Mouse (Mus musculus): ENCODE measurements at regions not wholly inside any gene's neighbourhood (a gene's known extent, or its start where the extent isn't known, plus 50 kb on each side); places are given as distances from the start of the nearest gene placed in this dataset.
A peak's percentile ranks its signal among the peaks of the same experiment; 100 is the strongest.

GRCm38 (mm10) chr3:133877310-133877709, 332.4 kb upstream of the Tet2 start:
- Histone ChIP-seq H3K4me3 (no peak overlapping the region), H3K4me2 (peak overlapping the region; percentile 54; the same call in 1 of the 2 replicates), H3K36me3 (no peaks in the 10 kb centered on the region), H3K4me1 (replicated peaks) (peaks cover 12% of the 10 kb centered on the region), H3K9ac (no peak overlapping the region), H3K27me3 (no peaks in the 10 kb centered on the region), H3K27ac (no peak overlapping the region), H3K9me3 (replicated peaks) (no peaks in the 10 kb centered on the region)
- 46% methylated on average over 5 of the region's 5 CpGs for WGBS
- no peak for ATAC-seq (replicated peaks; ENCODE audit: insufficient number of reproducible peaks, insufficient read depth, low FRiP score, low read depth)

GRCm38 (mm10) chr3:133880626-133881025, 335.7 kb upstream of the Tet2 start:
- ATAC-seq (replicated peaks; ENCODE audit: insufficient number of reproducible peaks, insufficient read depth, low FRiP score, low read depth): no peak
- Histone ChIP-seq H3K4me3 (no peak overlapping the region), H3K4me1 (replicated peaks) (peaks cover 12% of the 10 kb centered on the region), H3K27me3 (no peaks in the 10 kb centered on the region), H3K27ac (no peak overlapping the region), H3K4me2 (no peak overlapping the region), H3K9ac (no peak overlapping the region), H3K36me3 (no peaks in the 10 kb centered on the region), H3K9me3 (replicated peaks) (no peaks in the 10 kb centered on the region)
- 10% methylated on average over 1 of the region's 1 CpGs for WGBS

- Histone ChIP-seq H3K4me3 (no peak overlapping the region), H3K9me3 (replicated peaks) (no peaks in the 10 kb centered on the region), H3K4me1 (replicated peaks) (no peaks in the 10 kb centered on the region), H3K27ac (no peak overlapping the region), H3K36me3 (no peaks in the 10 kb centered on the region), H3K27me3 (no peaks in the 10 kb centered on the region), H3K9ac (no peak overlapping the region), H3K4me2 (no peak overlapping the region)
- no peak for ATAC-seq (replicated peaks; ENCODE audit: insufficient number of reproducible peaks, insufficient read depth, low FRiP score, low read depth)
- WGBS: 57% methylated on average over 3 of the region's 3 CpGs
Measured at GRCm38 (mm10) chr3:133901931-133902330, 334.4 kb upstream of the Cxxc4 start.

GRCm38 (mm10) chr3:133922200-133922599, 314.1 kb upstream of the Cxxc4 start:
- Histone ChIP-seq H3K4me2 (no peak overlapping the region), H3K27me3 (no peaks in the 10 kb centered on the region), H3K4me3 (no peak overlapping the region), H3K9ac (no peak overlapping the region), H3K27ac (no peak overlapping the region), H3K4me1 (replicated peaks) (no peaks in the 10 kb centered on the region), H3K36me3 (no peaks in the 10 kb centered on the region), H3K9me3 (replicated peaks) (no peaks in the 10 kb centered on the region)
- no peak for ATAC-seq (replicated peaks; ENCODE audit: insufficient number of reproducible peaks, insufficient read depth, low FRiP score, low read depth)

GRCm38 (mm10) chr3:133965322-133965721, 271.0 kb upstream of the Cxxc4 start:
- Histone ChIP-seq H3K4me2 (no peak overlapping the region), H3K9ac (no peak overlapping the region), H3K4me3 (no peak overlapping the region), H3K9me3 (replicated peaks) (no peaks in the 10 kb centered on the region), H3K27ac (no peak overlapping the region), H3K36me3 (no peaks in the 10 kb centered on the region), H3K27me3 (no peaks in the 10 kb centered on the region), H3K4me1 (replicated peaks) (no peaks in the 10 kb centered on the region)
- WGBS: 75% methylated on average over 2 of the region's 2 CpGs
- ATAC-seq (replicated peaks; ENCODE audit: insufficient number of reproducible peaks, insufficient read depth, low FRiP score, low read depth): no peak

- no peaks in the 10 kb centered on the region for H3K9me3 ChIP-seq (replicated peaks)
- no peak overlapping the region for H3K9ac ChIP-seq
- WGBS: 77% methylated on average over 6 of the region's 6 CpGs
- no peak overlapping the region for H3K4me2 ChIP-seq
- H3K36me3 ChIP-seq: no peaks in the 10 kb centered on the region
- H3K4me1 ChIP-seq (replicated peaks): no peaks in the 10 kb centered on the region
- ATAC-seq (replicated peaks; ENCODE audit: insufficient number of reproducible peaks, insufficient read depth, low FRiP score, low read depth): no peak
- H3K27me3 ChIP-seq: no peaks in the 10 kb centered on the region
- no peak overlapping the region for H3K4me3 ChIP-seq
- no peak overlapping the region for H3K27ac ChIP-seq
Measured at GRCm38 (mm10) chr3:133968176-133968575, 268.1 kb upstream of the Cxxc4 start.

GRCm38 (mm10) chr3:133972774-133973173, 263.5 kb upstream of the Cxxc4 start:
- Histone ChIP-seq H3K27ac (no peak overlapping the region), H3K9ac (no peak overlapping the region), H3K36me3 (no peaks in the 10 kb centered on the region), H3K4me2 (no peak overlapping the region), H3K4me3 (no peak overlapping the region), H3K9me3 (replicated peaks) (no peaks in the 10 kb centered on the region), H3K4me1 (replicated peaks) (no peaks in the 10 kb centered on the region), H3K27me3 (no peaks in the 10 kb centered on the region)
- WGBS: 68% methylated on average over 2 of the region's 2 CpGs
- no peak for ATAC-seq (replicated peaks; ENCODE audit: insufficient number of reproducible peaks, insufficient read depth, low FRiP score, low read depth)

- Histone ChIP-seq H3K9ac (no peak overlapping the region), H3K27ac (no peak overlapping the region), H3K4me1 (replicated peaks) (no peaks in the 10 kb centered on the region), H3K27me3 (no peaks in the 10 kb centered on the region), H3K4me2 (no peak overlapping the region), H3K36me3 (no peaks in the 10 kb centered on the region), H3K4me3 (no peak overlapping the region), H3K9me3 (replicated peaks) (no peaks in the 10 kb centered on the region)
- 64% methylated on average over 2 of the region's 2 CpGs for WGBS
- no peak for ATAC-seq (replicated peaks; ENCODE audit: insufficient number of reproducible peaks, insufficient read depth, low FRiP score, low read depth)
Measured at GRCm38 (mm10) chr3:133987681-133988080, 248.6 kb upstream of the Cxxc4 start.

GRCm38 (mm10) chr3:133993971-133994370, 242.3 kb upstream of the Cxxc4 start:
- 61% methylated on average over 2 of the region's 2 CpGs for WGBS
- H3K36me3 ChIP-seq: no peaks in the 10 kb centered on the region
- ATAC-seq (replicated peaks; ENCODE audit: insufficient number of reproducible peaks, insufficient read depth, low FRiP score, low read depth): no peak
- no peaks in the 10 kb centered on the region for H3K27me3 ChIP-seq
- H3K4me2 ChIP-seq: no peak overlapping the region
- H3K4me1 ChIP-seq (replicated peaks): no peaks in the 10 kb centered on the region
- no peaks in the 10 kb centered on the region for H3K9me3 ChIP-seq (replicated peaks)
- no peak overlapping the region for H3K9ac ChIP-seq
- H3K4me3 ChIP-seq: no peak overlapping the region
- H3K27ac ChIP-seq: no peak overlapping the region

- no peaks in the 10 kb centered on the region for H3K9me3 ChIP-seq (replicated peaks)
- H3K4me2 ChIP-seq: no peak overlapping the region
- 76% methylated on average over 8 of the region's 8 CpGs for WGBS
- ATAC-seq (replicated peaks; ENCODE audit: insufficient number of reproducible peaks, insufficient read depth, low FRiP score, low read depth): no peak
- H3K27ac ChIP-seq: no peak overlapping the region
- no peak overlapping the region for H3K9ac ChIP-seq
- no peak overlapping the region for H3K4me3 ChIP-seq
- H3K4me1 ChIP-seq (replicated peaks): no peaks in the 10 kb centered on the region
- H3K36me3 ChIP-seq: no peaks in the 10 kb centered on the region
- no peaks in the 10 kb centered on the region for H3K27me3 ChIP-seq
Measured at GRCm38 (mm10) chr3:133999965-134000364, 236.3 kb upstream of the Cxxc4 start.

GRCm38 (mm10) chr3:134000595-134000994, 235.7 kb upstream of the Cxxc4 start:
- Histone ChIP-seq H3K4me2 (no peak overlapping the region), H3K36me3 (no peaks in the 10 kb centered on the region), H3K4me1 (replicated peaks) (no peaks in the 10 kb centered on the region), H3K9ac (no peak overlapping the region), H3K27me3 (no peaks in the 10 kb centered on the region), H3K27ac (no peak overlapping the region), H3K4me3 (no peak overlapping the region), H3K9me3 (replicated peaks) (no peaks in the 10 kb centered on the region)
- 69% methylated on average over 1 of the region's 1 CpGs for WGBS
- ATAC-seq (replicated peaks; ENCODE audit: insufficient number of reproducible peaks, insufficient read depth, low FRiP score, low read depth): no peak

- no peak overlapping the region for H3K4me2 ChIP-seq
- no peaks in the 10 kb centered on the region for H3K9me3 ChIP-seq (replicated peaks)
- no peak overlapping the region for H3K9ac ChIP-seq
- H3K4me1 ChIP-seq (replicated peaks): 0 out of 2 replicates have a peak, but pooled peaks cover 2% of the 10 kb centered on the region
- no peak overlapping the region for H3K27ac ChIP-seq
- no peaks in the 10 kb centered on the region for H3K27me3 ChIP-seq
- WGBS: 52% methylated on average over 2 of the region's 2 CpGs
- 0 out of 2 replicates have a peak, but pooled peaks have one; percentile 43 for ATAC-seq (replicated peaks; ENCODE audit: insufficient number of reproducible peaks, insufficient read depth, low FRiP score, low read depth)
- H3K36me3 ChIP-seq: no peaks in the 10 kb centered on the region
- no peak overlapping the region for H3K4me3 ChIP-seq
Measured at GRCm38 (mm10) chr3:134014805-134015204, 221.5 kb upstream of the Cxxc4 start.

Measured in heart, embryonic 15.5 days (tissue).